In genomic region chr11:72851214-72851613, GRCm38 (mm10) we compare ENCODE assay signal across 23 mouse cellular contexts.
"Had no signal": no experiment of that assay in that cellular context is flagged by ENCODE, and none has a peak within 500 bp of the region (broad histone marks: within the 10 kb centered on the region; RNA-seq: fewer than 3 reads in every experiment).

No protein-coding gene starts in this region.

- DNase-seq: gastrocnemius, adult 2 months; gastrocnemius, postnatal 10 days; gastrocnemius, postnatal 25 days; heart, adult 2 months; heart, postnatal 14 days; heart, postnatal 36 days; kidney, adult 11 months; kidney, adult 2 months; kidney, adult 9 months; kidney, postnatal 14 days; kidney, postnatal 36 days; layer of hippocampus, postnatal 36 days had no signal

- H3K9me3 ChIP-seq: heart, embryonic 13.5 days; heart, embryonic 15.5 days; hindbrain, embryonic 13.5 days; hindbrain, embryonic 15.5 days; kidney, embryonic 15.5 days; limb, embryonic 13.5 days; limb, embryonic 15.5 days; liver, embryonic 12.5 days had no signal

- H3K27ac ChIP-seq: gastrocnemius, adult 2 months; heart, adult 2 months; heart, embryonic 13.5 days; heart, embryonic 15.5 days; hindbrain, embryonic 13.5 days; hindbrain, embryonic 15.5 days; kidney, embryonic 15.5 days; kidney, postnatal 0 days; limb, embryonic 13.5 days; limb, embryonic 15.5 days; liver, embryonic 12.5 days; liver, embryonic 14.5 days had no signal

- H3K27me3 ChIP-seq: heart, embryonic 13.5 days; heart, embryonic 15.5 days; hindbrain, embryonic 13.5 days; hindbrain, embryonic 15.5 days; kidney, embryonic 15.5 days; limb, embryonic 13.5 days; limb, embryonic 15.5 days; liver, embryonic 12.5 days had no signal

- H3K4me1 ChIP-seq: heart, embryonic 15.5 days; hindbrain, embryonic 13.5 days; hindbrain, embryonic 15.5 days; kidney, embryonic 15.5 days; limb, embryonic 13.5 days; limb, embryonic 15.5 days; liver, embryonic 12.5 days had no signal

- H3K4me2 ChIP-seq: heart, embryonic 11.5 days; heart, embryonic 13.5 days; heart, embryonic 15.5 days; hindbrain, embryonic 13.5 days; hindbrain, embryonic 15.5 days; kidney, embryonic 15.5 days; limb, embryonic 13.5 days; limb, embryonic 15.5 days; liver, embryonic 12.5 days had no signal

- ATAC-seq: liver, embryonic 12.5 days had no signal

- H3K4me3 ChIP-seq: gastrocnemius, adult 2 months; heart, adult 2 months; heart, embryonic 13.5 days; heart, embryonic 15.5 days; hindbrain, embryonic 13.5 days; hindbrain, embryonic 15.5 days; kidney, embryonic 15.5 days; limb, embryonic 13.5 days; limb, embryonic 15.5 days; liver, embryonic 12.5 days had no signal

- H3K9ac ChIP-seq: heart, embryonic 13.5 days; heart, embryonic 15.5 days; hindbrain, embryonic 13.5 days; hindbrain, embryonic 15.5 days; kidney, embryonic 15.5 days; limb, embryonic 13.5 days; limb, embryonic 15.5 days; liver, embryonic 12.5 days; liver, embryonic 14.5 days had no signal
